Mouse (Mus musculus) gastrocnemius, adult 2 months (tissue): ENCODE results near the gene Ap5b1. TPM values are rescaled to one million over a fixed set of nuclear protein-coding genes. Genes with fewer than 3 reads are reported as not detected.
A peak's percentile ranks its signal among the peaks of the same experiment; 100 is the strongest.

Experiments
- DNase-seq: peaks from one replicate; pipeline ENCODE4 v3.0.0; 2022
- H3K27ac ChIP-seq: fragments of 200-600 bp; 2 replicates; pipeline ENCODE4 v1.8.1; 2022; ENCODE audit warnings: mild to moderate bottlenecking
- H3K4me3 ChIP-seq: fragments of 200-600 bp; 2 replicates; pipeline ENCODE4 v1.8.1; 2022; ENCODE audit warnings: mild to moderate bottlenecking, moderate library complexity
- CTCF ChIP-seq: fragments of 200-600 bp; IDR thresholded peaks from 2 replicates; pipeline ENCODE4 v1.8.1; 2022; ENCODE audit warnings: antibody characterized with exemption, mild to moderate bottlenecking, moderate library complexity
- intact Hi-C: fragments of 180-260 bp; cut with DNase I; formaldehyde crosslinking; loops from one replicate; pipeline ENCODE4 v1.15.1; 2025
- total RNA-seq, 2 experiments: library from RNA; stranded (reverse); gene quantifications; 2 replicates each; pipeline ENCODE4 v1.2.3; 2021

The Ap5b1 gene
- total RNA-seq, 2 experiments from 2014 or later, result 2.0 to 2.3 TPM

DNA sequence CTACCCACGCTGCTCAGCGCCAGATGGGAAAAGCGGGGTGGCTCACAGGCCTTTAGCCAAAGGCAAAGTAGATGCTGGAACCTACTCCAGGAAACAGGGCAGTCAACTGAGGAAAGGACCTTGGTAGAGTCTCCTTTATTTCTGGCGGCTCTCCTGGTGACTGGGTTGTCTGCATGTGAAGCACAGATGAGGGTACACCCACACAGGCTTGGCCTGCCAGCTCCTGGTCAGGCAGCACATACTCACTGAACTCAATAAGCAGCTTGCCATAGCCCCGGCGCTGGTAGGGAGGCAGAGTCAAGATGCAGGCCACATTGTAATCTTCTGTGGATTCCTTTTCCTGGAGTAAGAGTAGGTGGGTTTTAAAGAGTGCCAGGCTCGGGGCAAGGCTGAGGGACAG, 37.3 kb downstream of the Ap5b1 start:
- no peak overlapping the region for H3K4me3 ChIP-seq
- H3K27ac ChIP-seq, result no peak overlapping the region
- TF ChIP-seq CTCF, result no peak
- intact Hi-C loops, result no loop called here
- no peak for DNase-seq

DNA sequence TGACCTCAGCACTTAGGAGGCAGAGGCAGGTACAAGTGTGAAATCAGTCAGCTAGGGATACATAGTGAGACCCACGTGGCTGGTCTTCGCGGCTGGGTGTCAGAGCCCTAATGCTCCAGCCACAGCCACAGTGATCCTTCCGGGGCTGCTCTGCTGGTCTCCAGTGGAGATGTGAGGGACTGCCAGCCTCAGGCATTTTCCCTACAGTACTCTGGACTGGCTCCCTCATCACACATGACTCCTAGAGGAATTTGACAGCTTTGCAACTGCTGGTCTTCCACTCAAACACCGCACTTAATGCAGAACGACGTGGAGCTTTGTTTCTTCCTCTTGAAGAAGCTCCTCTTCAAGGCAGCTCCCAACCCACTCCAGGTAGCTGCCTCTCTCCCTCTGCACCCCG, 38.4 kb downstream of the Ap5b1 start:
- intact Hi-C loops, result no loop called here
- no peak for TF ChIP-seq CTCF
- no peak overlapping the region for H3K4me3 ChIP-seq
- H3K27ac ChIP-seq, result no peak overlapping the region
- DNase-seq, result no peak

DNA sequence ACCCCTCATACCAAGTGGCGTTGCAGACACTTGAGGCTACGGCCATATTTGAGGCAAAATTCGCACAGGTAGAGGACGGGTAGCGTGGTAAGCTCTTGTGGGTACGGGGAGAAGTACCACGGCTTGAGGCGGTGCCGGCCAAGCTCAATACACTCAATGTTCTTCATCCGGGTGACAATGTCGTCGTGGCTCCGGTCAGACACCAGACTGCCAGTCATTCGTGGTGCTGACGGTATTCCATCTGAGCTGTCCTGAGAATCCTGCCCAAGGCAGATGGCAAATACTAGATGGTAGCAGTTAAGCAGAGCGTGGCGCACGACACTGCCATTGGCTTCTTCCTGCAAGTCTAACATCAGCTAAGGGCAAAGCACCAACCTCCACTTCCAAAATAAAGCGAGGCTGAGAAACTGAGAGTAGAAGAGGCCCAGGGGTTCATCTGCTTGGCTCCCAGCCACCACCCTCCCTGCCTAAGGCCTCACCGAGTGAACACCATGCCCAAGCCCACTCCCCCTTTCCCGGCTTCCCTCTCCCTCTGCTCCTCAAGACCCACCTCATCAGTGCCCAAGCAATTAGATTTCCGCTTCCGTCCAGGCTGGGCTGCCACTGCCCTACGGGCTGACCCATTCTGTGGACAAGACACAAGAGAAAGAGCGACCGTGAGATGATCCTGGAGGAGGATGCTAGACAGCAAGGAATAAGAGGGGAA, 40.0 kb downstream of the Ap5b1 start:
- intact Hi-C loops, result no loop called here
- no peak overlapping the region for H3K4me3 ChIP-seq
- H3K27ac ChIP-seq, result no peak overlapping the region
- DNase-seq, result no peak
- no peak for TF ChIP-seq CTCF

DNA sequence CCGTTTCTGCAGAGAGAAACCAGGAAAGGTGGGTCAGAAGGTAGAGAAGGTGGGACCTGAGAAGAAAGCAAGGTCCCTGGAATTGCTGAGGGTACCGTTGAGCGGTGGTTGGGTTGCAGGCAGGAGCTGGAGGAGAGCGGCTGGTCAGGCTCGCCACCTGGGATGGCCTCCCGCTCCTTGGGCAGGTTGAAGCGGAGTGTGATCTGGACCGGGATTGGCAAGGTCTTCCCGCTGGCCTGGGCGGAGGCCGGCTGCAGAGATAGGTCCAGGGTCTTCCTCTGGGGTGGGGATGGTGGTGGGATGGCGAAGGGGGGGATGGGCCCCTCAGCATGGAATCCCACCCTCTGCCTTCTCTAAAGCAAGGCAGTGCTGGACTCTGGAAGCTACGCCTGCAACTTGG, 40.9 kb downstream of the Ap5b1 start:
- peak; percentile 30 for DNase-seq
- peak overlapping the region; percentile 93 for H3K4me3 ChIP-seq
- H3K27ac ChIP-seq, result peak overlapping the region; percentile 100; the same call in 1 of the 2 replicates
- TF ChIP-seq CTCF, result no peak
- intact Hi-C loops, result no loop called here

DNA sequence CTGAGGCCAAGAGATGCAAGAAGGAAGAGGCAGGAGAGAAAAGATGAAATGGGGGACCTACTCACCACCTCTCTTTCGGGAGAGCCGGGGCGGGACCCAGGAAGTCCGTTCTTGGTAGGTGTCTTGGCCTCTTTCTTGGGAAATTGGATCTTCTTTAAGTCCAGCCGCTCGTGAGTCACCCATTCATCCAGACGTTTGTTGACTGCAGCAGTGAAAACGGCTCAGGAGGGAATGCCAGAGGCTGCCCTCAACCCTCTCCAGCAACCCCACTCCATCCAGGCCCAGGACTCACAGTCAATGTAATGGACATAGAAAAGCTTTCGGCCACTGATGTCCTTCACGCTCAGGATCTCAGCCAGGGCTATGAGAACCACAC, 41.3 kb downstream of the Ap5b1 start:
- no peak for DNase-seq
- TF ChIP-seq CTCF, result no peak
- Histone ChIP-seq H3K4me3 (peak overlapping the region; percentile 93), H3K27ac (peak overlapping the region; percentile 100)
- intact Hi-C loops, result no loop called here

DNA sequence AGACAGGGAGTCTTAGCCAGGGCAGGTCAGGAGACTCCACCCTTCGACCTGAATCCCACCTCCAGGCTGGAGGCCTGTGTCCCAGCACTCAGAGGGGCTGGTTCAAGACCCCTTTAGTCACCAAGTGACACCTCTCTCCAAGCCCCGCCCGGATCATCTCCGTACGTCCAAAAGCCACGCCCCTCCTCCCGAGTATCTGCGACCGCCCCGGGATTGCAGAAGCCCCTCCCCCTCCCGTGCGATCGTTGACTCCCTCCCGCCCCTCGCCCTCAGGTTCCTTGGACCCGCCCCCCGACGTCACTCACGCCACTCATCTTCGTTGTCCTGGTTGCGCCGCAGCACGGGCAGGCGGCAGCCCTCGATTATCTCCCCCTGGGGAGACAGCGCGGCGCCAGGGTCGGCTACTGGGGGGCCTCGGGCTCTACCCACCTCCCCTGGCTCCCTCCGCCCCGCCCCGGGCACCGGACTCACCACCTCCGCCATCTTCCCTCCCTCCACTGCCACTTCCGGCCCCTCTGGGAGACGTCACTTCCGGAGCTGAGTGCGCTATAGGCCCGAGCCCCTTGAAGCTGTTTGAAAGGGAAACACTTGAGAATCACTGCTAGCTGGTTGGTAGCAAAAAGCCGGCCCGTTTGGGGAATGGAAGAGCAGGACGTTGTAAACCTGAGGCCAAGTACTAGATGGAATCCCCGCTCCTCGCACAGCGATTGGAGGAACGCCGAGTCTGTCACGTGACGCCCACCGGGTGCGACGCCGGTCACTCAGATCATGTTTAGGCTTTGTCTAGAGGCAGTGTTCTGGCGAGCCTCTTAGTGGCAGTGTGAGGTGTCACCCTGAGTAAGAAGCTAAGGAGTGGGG, 42.0 kb downstream of the Ap5b1 start, which contains the start of gene Kat5:
Gene Kat5, minus strand, starts transcription at position 691 of the 858 bp plus-strand sequence.
- TF ChIP-seq CTCF, result peak; percentile 12; the same call in 1 of the 2 replicates
- Histone ChIP-seq H3K4me3 (peak within 1 kb of the TSS; percentile 93), H3K27ac (peak within 1 kb of the TSS; percentile 100)
- peak; percentile 94 for DNase-seq
- intact Hi-C loops, result loop anchor here (2.0 kb wide), 1 partner anchor 79 kb away; the partner anchor contains the start of genes Map3k11 and Pcnx3

DNA sequence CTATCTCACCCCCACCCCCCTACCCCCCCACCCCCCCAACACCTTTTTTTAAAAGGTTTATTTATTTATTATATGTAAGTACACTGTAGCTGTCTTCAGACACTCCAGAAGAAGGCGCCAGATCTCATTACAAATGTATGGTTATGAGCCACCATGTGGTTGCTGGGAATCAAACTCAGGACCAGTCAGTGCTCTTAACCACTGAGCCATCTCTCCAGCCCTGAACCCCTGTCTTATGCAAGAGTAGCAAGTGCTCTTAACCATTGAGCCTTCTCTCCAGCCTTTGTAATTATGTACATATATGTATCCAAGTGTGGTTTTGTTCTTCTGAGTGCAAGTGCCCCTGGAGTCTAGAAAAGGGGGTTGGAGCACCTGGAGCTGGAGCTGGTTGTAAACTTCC, 44.1 kb downstream of the Ap5b1 start:
- intact Hi-C loops, result loop anchor here (2.0 kb wide), 1 partner anchor 77 kb away; the partner anchor contains the start of genes Map3k11 and Pcnx3
- no peak for DNase-seq

DNA sequence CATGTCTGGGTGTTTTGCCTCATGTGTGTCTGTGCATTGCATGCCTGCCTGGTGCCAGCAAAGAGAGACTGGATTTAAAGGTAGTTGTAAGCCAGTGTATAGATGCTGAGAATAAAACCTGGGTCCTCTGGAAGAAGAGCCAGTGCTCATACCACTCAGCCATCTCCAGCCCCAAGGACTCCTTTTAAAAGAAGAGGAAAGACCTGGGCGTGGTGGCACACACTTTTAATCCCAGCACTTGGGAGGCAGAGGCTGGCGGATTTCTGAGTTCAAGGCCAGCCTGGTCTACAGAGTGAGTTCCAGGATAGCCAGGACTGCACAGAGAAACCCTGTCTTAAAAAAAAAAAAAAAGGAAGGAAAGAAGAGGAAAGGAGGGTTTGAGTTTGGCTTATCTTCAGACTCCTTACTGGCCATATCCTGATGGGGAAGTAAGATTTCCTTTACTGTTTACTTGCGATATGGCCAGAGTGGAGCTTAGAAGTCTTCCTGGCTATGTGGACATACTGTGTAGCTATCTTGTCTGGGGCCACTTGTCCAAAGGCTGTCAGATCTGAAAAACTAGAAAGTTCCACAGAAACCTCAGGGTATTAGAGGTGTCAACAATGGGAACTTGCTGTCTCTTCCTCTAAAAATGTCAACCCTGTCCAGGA, 45.1 kb downstream of the Ap5b1 start:
- no peak for TF ChIP-seq CTCF
- DNase-seq, result no peak
- H3K27ac ChIP-seq, result no peak overlapping the region
- intact Hi-C loops, result no loop called here
- H3K4me3 ChIP-seq, result no peak overlapping the region

More for the DNA sequence above, 44.1 kb downstream of the Ap5b1 start:
- H3K4me3 ChIP-seq, result no peak overlapping the region
- TF ChIP-seq CTCF, result no peak
- no peak overlapping the region for H3K27ac ChIP-seq

DNA sequence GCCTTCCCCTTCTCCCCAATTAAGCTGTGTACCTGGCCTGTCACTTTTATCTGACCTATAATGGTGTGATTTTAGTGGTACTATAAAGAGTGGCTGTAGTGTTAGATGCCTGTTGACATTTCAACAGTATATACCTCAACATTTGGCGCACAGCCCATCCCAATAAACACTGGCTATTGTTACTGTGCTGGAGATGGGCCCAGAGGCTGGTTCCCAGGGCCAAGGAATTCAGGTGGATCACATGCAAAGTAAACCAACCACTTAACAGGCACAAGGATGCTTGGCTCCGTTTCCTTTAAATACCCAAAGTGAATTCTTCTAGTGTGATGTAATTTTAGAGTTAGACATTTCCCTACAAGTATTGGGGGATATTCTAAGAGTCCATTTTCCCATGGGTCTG, 47.1 kb downstream of the Ap5b1 start:
- intact Hi-C loops, result loop anchor here (5.0 kb wide), 1 partner anchor 603 kb away; no protein-coding TSS in a partner anchor
- Histone ChIP-seq H3K4me3 (no peak overlapping the region), H3K27ac (no peak overlapping the region)
- no peak for DNase-seq
- TF ChIP-seq CTCF, result no peak

DNA sequence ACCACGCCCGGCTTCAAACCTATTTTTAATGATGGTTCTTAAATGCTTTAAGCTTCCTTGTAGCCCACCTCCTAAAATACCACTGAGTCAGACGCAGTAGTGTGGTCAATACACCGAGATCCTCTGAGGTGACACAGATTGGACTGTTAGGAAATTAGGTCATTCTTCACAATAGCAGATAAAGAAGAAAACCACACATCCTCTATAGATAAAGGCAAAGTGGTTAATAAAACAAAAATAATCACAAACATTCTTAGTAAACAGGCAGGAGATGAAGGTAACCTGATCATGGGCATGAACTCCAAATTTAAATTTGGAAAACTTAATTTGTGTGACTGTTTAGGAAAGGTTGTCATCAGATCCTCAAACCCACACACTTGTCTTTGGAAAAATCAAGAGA, 52.2 kb downstream of the Ap5b1 start:
- intact Hi-C loops, result no loop called here
- Histone ChIP-seq H3K4me3 (no peak overlapping the region), H3K27ac (no peak overlapping the region)
- TF ChIP-seq CTCF, result no peak
- no peak for DNase-seq

Other genes starting within 250 kb of the Ap5b1 start
- gene Catsper1, start 232.3 kb upstream of the Ap5b1 start, total RNA-seq, result not detected
- gene Cst6, start 218.5 kb upstream of the Ap5b1 start, total RNA-seq, result 10 to 100 TPM; 27.5 to 44.2 TPM
- gene Eif1ad, start 201.3 kb upstream of the Ap5b1 start, total RNA-seq, result 10 to 100 TPM; 15.7 to 17.9 TPM
- 100 to 1,000 TPM; 122 to 144 TPM for gene Banf1, start 200.9 kb upstream of the Ap5b1 start, total RNA-seq
- 10 to 100 TPM; 40.1 to 50.3 TPM for gene Sart1, start 179.3 kb upstream of the Ap5b1 start, total RNA-seq
- 1 to 10 TPM; 1.3 to 2.7 TPM for gene Tsga10ip, start 165.5 kb upstream of the Ap5b1 start, total RNA-seq
- 100 to 1,000 TPM; 503 to 688 TPM for gene Drap1, start 143.0 kb upstream of the Ap5b1 start, total RNA-seq
- gene AI837181, start 142.9 kb upstream of the Ap5b1 start, total RNA-seq, result 10 to 100 TPM; 34.0 to 38.0 TPM
- not detected for gene Fosl1, start 120.5 kb upstream of the Ap5b1 start, total RNA-seq
- gene Ccdc85b, start 110.1 kb upstream of the Ap5b1 start, total RNA-seq, result 1 to 10 TPM; 3.9 to 7.2 TPM
- 10 to 100 TPM; 33.9 to 35.8 TPM for gene Fibp, start 107.4 kb upstream of the Ap5b1 start, total RNA-seq
- gene Ctsw, start 99.5 kb upstream of the Ap5b1 start, total RNA-seq, result not detected
- 1 to 10 TPM; 3.4 to 6.6 TPM for gene Efemp2, start 94.1 kb upstream of the Ap5b1 start, total RNA-seq
- 10 to 100 TPM; 20.1 to 23.3 TPM for gene Mus81, start 79.6 kb upstream of the Ap5b1 start, total RNA-seq
- gene Cfl1, start 77.6 kb upstream of the Ap5b1 start, total RNA-seq, result 10 to 100 TPM; 52.8 to 72.0 TPM
- 1 to 10 TPM in 1 of 2 experiments, under 1 TPM in 1; 0.92 to 1.6 TPM for gene 1700020D05Rik, start 64.2 kb upstream of the Ap5b1 start, total RNA-seq
- gene Snx32, start 57.5 kb upstream of the Ap5b1 start, total RNA-seq, result 1 to 10 TPM; 5.8 to 8.0 TPM
- not detected for gene Ovol1, start 7.4 kb upstream of the Ap5b1 start, total RNA-seq
- 10 to 100 TPM; 42.4 to 53.6 TPM for gene Rnaseh2c, start 33.8 kb downstream of the Ap5b1 start, total RNA-seq
- 10 to 100 TPM; 20.9 to 23.7 TPM for gene Kat5, start 42.2 kb downstream of the Ap5b1 start, total RNA-seq
- gene Rela, start 69.5 kb downstream of the Ap5b1 start, total RNA-seq, result 10 to 100 TPM; 14.6 to 14.7 TPM
- 10 to 100 TPM in 1 of 2 experiments, 1 to 10 TPM in 1; 10.0 to 11.0 TPM for gene Sipa1, start 95.7 kb downstream of the Ap5b1 start, total RNA-seq
- 10 to 100 TPM in 1 of 2 experiments, 1 to 10 TPM in 1; 8.7 to 11.8 TPM for gene Map3k11, start 120.7 kb downstream of the Ap5b1 start, total RNA-seq
- gene Pcnx3, start 120.9 kb downstream of the Ap5b1 start, total RNA-seq, result 10 to 100 TPM; 12.6 to 14.0 TPM
- not detected for gene Kcnk7, start 136.3 kb downstream of the Ap5b1 start, total RNA-seq
- 100 to 1,000 TPM; 218 to 220 TPM for gene Ehbp1l1, start 158.3 kb downstream of the Ap5b1 start, total RNA-seq
- gene Fam89b, start 161.6 kb downstream of the Ap5b1 start, total RNA-seq, result 10 to 100 TPM; 22.2 to 22.6 TPM
- gene Ltbp3, start 172.9 kb downstream of the Ap5b1 start, total RNA-seq, result 10 to 100 TPM; 32.4 to 44.6 TPM
- gene Scyl1, start 203.4 kb downstream of the Ap5b1 start, total RNA-seq, result 10 to 100 TPM; 71.2 to 78.6 TPM